Mouse (Mus musculus) NIH3T3 (cell line): ENCODE data around the gene Atg10.
A peak's percentile ranks its signal among the peaks of the same experiment; 100 is the strongest.

Source experiments
- DNase-seq: peaks from one replicate; pipeline ENCODE4 v3.0.0-alpha.2; 2012; ENCODE audit warnings: low read depth

The Atg10 gene

GRCm38 (mm10) chr13:91031836-91032235 is 191.9 kb downstream of the Atg10 start:
- DNase-seq = no peak

DNA sequence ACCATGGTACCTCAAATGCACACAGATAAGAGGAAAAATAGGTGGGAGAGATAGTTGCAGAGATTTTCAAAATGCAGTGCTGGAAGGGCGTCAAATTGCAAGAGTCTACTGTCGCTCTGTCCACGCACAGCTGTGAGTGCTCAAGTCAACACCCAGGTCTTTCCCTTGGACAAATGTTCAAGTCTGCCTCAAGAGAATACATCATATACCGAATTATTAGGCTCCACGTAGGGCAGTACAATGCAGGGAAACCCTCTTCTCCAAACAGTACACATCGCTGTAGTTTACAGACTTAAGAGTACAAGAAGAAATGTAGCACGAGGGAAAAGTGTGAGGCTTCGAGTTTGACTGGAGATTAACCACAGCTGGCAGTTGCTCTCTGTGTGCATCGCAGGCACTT is 200.3 kb downstream of the Atg10 start:
- no peak for DNase-seq

- no peak for DNase-seq
Observed at GRCm38 (mm10) chr13:91011851-91012250, 211.9 kb downstream of the Atg10 start.

- DNase-seq = no peak
Observed at GRCm38 (mm10) chr13:90995034-90995629, 228.6 kb downstream of the Atg10 start.

DNA sequence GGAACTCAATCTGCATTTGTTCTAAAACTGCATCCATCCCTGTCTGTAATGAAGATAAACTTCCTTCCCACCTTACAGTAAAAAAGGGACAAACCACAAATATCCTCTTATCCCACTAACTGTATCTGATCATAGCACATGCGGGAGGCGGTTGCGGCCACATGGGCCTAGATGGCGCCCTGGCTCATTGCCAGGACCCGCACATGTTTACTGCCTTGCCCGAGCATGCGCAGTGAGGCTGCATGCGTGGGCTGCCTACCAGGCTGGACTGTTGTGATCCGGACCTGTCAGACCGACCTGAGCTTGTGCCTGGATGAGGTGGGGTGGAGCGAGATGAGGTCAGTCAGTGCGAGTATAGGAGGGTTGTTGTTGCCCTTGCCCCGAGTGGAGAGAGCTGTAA is 230.2 kb downstream of the Atg10 start:
- peak; percentile 6 for DNase-seq

DNA sequence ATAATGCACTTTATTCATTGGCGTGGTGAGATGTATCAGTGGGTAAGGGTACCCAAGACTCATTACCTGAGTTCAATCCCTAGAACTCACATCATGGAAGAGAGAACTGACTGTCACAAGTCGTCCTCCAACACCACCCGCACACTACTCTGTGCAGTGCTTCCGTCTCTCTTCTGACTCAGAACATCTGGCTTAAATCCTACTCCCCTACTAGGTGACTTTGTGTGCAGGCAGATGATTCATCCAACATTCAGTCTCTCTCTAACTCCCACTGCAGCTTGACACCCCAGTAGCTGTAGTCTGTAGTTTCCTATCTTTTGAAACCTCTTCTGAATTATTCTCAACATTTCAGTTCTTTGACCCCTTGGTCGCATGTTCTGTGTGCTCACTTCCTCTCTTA is 230.8 kb downstream of the Atg10 start:
- peak; percentile 68 for DNase-seq

DNA sequence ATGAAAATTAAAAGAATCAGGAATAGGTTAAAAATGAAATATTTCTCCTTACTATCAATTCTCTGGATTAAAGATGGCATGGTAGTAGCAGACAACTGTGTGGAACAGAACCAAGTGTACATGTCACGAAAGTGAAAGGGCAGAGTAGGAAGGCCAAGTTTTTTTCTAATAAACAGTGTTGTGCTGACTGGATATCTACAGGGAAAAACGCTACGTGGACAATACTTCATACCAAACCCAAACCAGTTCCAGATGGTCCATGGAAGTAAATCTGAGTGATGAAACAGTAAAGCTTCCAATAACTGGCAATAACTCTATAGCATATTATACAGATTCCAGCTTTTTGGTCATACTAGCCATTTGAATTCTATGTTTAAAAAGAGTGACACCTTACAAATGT is 235.5 kb downstream of the Atg10 start:
- peak; percentile 57 for DNase-seq

DNA sequence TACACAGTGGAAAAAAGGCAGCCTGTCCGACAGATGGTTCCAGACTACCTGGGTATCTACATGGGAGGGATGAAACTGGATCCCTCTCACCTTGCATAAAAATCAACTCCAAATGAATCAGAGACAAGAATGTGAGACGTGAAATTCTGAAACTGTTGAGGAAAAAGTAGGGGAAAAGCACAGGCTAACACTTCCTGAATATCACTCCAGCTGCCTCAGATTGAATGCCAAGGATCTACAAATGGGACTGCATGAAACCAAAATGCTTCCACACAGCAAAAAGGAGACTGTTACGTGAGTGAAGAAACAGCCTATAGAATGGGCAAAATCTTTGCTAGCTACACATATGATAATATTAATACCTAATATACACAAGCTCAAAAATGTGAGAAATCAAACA is 238.4 kb downstream of the Atg10 start:
- DNase-seq = no peak

GRCm38 (mm10) chr13:90984073-90984472 is 239.7 kb downstream of the Atg10 start:
- DNase-seq = no peak

DNA sequence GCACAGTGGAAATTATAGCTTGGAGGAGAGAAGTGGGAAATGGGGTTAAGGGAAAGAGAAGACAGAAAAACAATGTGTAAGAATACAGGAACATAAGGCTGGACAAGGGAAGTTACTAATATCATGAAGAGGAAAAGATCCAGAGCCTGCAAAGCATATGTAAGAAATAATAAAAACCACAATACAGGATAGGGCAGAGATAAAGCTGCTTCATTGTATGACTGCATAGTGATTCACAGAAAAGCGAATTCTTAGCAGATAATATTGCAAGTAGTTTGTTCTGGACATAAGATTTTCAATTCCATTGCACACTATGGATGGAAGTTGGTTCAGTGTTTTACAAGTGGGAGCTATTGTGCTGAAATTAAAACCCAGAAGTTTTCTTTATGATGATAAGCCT is 242.0 kb downstream of the Atg10 start:
- peak; percentile 5 for DNase-seq

DNA sequence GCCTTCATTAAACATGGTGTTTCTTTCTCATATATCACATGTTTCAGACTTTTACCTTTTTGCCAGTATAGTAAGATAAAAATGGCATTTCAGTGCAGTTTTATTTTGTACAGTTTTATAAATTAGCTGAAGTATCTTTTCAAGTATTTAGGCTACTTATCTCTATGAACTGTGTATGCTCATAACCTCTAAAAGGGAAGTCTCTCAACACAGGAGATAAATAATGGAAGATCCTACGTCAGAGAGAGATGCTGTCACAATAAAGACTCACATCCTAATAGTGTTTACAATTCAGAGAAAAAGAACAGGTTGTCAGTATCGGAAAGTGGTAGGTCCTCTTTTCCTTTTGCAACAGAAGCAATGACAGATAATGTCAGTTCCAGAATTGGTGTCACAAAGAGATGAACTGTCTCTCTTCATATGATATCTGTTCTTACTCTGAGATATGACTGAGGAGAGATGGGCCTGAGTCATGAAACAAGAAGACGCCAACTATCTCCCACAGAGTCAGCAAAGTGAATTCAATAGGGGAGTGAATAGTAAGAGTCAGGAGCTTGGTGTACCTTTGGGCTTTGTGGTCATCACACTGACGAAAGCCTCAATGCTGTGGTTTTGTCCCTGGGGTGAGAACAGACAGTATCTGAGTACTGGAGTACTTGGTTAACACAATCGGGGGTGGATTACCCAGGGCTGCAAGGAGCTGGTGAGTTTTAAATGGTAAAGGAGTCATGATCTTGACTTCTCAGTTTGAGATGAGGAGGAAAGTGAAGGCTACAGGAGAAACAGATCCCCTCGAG is 242.7 kb downstream of the Atg10 start:
- DNase-seq = peak; percentile 27

DNA sequence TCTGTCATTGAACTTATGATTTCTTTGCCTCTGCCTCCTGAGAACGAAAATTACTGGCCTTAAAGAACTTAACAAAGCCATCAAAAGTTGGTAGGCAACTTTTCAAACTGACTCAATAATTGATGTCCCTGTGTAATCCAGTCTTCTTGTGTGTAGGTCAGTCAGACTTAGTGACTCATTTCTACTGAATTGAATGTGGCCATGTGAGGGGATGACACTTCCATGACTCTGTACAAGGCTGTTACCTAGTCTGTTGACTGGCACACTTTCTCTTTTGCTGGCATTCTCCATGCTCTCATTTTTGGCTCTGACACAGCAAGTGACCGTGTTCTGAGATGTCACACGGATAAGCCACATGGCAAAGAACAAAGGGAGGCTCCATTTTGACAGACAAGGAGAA is 246.7 kb downstream of the Atg10 start:
- DNase-seq = no peak

DNA sequence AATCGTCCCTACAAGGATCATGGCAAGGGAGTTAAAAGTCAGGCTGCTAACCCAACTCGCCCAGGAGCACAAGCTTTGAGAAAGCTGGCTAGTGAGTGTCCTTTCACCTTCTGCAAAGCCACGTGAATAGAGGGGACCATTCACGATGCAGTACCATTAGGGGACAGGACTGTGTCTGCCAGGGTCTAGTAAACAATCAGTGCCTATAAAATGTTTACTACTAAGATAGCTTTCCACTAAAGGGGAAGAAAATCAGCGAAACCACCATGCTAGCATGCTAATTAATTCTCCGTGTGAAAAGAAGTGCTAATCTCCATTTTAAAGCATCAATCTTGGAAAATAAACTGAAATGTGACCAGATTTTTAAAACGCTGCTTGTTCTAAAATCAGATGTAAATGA is 250.4 kb downstream of the Atg10 start:
- no peak for DNase-seq

- DNase-seq = no peak
Observed at GRCm38 (mm10) chr13:90970259-90971017, 253.3 kb downstream of the Atg10 start.

DNA sequence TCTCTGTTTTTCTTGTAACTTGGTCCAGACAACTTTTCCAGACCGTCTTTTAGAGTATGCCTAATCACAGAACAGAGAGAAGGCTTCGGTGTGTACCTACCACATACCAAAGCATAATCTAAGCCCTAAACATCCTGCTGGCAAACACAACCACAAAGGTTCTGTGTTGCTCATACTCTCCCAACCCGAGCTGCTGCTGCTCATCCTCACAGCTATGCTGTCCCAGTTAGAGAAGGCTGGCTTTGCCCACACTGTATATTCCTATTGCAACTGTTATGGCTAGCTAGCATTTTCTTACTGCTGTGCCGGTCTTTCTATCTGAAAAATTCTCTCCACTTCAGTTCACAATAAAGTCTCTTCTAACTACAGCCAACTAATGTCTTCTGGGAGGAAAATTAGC is 254.8 kb downstream of the Atg10 start:
- DNase-seq = no peak

DNA sequence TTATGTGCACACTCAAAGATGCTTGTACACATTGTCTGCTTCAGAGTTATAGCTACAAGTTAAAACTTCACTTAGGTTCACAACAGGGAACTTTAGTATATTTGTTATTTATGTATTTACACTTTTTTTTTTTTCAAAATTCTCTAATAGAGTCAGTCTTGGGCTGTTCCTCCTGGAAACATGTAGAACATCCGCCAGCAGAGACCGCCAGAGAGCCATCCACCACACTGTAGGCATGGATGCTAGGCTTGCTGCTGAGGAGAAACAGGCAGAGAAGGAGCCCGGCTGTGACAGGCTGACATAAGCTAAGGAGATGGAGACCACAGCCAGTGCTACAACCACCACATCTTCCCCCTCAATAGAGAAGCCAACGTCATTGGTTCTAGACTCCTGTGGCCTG is 256.3 kb downstream of the Atg10 start:
- peak; percentile 88 for DNase-seq

DNA sequence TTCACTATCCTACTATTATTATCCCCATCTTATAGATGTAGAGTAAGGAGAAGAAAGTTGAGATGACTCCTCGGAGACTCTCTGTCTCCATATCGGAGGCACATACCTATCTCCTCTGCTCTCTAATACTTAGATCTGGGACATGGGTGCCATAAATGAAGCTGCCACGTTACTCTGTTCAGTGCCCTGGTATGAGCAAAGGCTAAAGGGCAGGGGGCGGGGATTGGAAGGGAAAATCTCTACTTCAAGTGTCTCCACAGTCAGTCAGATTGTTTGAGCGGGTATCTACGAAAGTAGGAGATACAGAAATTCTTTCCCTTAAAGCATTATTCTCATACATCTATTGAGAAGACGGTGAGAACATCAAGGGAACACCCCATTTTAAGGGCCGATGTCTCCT is 257.8 kb downstream of the Atg10 start:
- no peak for DNase-seq

DNA sequence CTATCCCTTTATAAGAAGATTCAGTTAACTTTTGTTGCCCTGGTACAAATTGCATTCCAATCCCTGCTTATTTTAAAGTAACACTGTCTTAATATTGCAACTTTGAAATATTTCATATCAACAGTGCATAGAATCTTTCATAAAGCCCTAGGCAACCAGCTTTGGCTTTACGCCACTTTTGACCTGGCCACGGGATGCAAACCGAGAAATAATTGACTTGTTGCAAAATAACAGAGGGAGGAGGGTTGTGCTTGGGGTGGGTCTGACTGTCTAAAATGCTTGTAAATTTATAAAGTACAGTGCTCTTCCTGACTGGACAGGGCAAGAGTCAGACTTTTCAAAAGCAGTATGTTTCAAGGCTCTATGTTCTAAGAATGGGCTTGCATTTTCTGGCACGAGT is 259.3 kb downstream of the Atg10 start:
- DNase-seq = peak; percentile 56

DNA sequence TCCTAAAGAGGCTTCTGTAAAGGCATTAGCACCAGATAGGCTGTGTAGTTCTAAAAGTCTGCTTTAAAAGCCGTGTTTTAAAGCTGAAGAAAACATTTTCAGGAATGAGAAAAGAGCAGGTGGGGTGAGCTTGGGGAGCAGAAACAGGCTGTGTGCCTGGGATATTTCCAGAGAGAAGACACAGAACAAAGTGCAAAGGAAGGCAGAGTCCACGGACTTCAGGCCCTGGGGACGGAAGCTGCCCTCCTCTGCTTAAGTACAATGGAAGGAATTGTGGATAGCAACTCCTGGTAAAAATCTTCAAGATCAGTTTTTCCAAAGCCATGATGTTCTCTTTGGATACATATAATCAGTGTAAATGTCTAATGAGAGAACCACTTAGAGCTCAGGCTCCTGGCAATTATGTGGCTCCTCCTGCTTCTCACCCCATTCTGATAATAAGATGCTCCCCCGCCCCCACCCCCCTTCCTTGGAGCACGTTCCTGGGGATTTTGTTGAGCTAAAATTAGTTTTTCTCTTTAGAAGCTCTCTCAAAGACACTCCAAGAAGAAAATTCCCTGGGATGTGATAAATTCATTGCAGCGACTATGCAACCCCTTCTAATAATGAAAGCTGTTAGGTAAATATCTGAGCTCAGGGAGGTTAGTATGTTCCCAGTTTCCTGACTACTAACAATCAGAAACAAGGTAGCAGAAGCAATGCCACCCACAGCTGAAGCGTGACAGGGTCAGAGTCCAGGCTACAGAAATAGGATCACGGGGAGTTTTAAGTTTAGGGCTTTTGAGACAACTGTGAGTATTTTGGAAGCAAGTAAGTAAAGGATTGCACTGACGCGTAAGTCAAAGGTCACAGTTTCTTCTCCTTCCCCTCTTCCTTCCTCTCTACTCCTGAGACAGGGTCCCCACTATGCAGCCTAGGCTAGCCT is 260.7 kb downstream of the Atg10 start:
- no peak for DNase-seq

DNA sequence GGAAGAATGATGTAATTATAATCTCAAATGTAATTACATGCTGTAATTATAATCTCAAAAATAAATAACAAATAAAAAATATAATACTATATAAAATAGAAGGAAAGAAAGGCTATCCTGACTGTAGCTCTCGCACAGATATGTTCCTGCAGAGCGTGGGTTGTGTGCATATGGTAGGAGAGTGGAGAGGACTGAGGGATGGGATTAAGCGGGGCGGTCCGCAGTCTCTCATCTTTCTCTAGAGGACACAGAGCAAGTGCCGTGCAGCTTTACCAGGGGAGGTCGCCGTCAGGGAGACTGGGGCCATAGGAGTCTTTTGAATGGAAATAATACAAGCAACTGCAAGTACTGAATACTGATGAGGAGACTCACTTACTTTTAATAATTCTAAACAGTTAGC is 263.2 kb downstream of the Atg10 start:
- DNase-seq = no peak

DNA sequence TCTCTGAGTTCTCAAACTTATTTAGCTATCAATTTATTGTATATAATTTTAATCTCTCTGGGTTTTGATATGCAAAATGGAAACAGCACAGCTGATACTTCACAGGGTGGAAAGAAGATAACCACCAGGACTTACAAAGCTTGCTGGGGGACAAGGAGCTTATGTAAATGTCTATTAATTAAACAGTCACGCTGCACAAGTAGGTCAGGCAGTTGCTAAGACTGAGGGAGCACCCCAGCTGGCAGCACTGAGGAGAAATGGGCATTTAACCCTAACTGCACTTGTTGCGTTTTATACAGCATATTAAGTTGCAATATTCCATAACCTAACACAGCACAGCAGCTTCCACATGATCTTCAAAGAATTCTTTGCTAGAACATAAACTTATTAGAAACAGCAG is 264.9 kb downstream of the Atg10 start:
- no peak for DNase-seq

- DNase-seq = no peak
Observed at GRCm38 (mm10) chr13:90939600-90939999, 284.2 kb downstream of the Atg10 start.
